Mouse (Mus musculus) erythroblast, embryonic 14.5 days (primary cell): ENCODE data around the gene Map4k4.

ENCODE experiments used
- GATA1 ChIP-seq: IDR thresholded peaks from 2 replicates; pipeline ENCODE4 v1.6.1; 2012; ENCODE audit warnings: low read length, inconsistent platforms, mixed read lengths
- TAL1 ChIP-seq: IDR thresholded peaks from 3 replicates; pipeline ENCODE4 v1.6.1; 2012; ENCODE audit warnings: low read length, inconsistent platforms, mixed read lengths

DNA sequence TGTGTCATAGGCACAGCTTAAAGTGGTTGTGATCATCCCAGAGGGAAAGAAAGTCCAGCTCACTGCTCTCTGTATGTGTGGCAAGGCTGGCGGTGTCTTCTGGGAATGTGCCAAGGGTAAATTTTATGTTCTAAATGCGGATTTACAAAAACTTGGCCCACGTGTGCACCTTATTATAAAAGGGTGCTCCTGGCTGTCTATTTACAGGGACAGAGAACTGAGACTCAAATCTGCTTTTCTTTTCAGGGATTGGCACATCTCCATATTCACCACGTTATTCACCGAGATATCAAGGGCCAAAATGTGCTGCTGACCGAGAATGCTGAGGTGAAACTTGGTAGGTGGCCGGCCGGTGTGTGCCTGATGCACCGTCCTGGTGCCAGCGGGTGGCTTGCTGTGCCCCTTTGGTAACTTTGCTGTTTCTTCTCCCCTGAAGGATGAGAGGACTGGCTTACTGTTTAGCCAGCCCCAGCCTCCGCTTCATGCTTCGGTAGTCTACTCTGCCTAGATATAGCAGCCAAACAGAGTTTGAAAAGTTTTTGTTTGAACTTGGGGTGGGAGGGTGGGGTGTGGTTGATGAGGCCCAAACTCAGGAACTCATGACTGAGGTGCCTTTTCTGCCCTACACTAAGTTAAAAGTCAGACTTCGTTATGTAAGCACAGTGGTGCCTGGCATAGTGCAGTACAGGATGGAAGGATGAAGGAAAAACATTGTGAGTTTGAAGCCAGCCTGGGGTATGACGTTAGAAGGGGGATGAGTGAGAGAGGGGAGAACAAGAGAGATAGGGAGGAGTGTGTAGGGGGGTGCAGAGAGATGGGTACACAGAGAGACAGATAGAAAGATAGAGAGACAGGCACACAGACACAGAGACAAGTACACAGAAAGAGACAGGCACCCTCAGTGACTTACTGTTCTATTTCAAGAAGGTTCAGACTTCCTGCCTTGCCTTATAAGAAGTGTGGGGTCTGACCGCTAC is 79.9 kb downstream of the Map4k4 start:
- TF ChIP-seq TAL1 (no peak), GATA1 (no peak)
